Mouse (Mus musculus): ENCODE data around the gene Rapgef2. TPM values are rescaled to one million over a fixed set of nuclear protein-coding genes. Genes with fewer than 3 reads are reported as not detected.

Rapgef2 gene
- polyA plus RNA-seq, 1 experiment = 17.7 TPM

GRCm38 (mm10) chr3:79161093-79161723, 125.1 kb downstream of the Rapgef2 start:
- no peak overlapping the region for H3K4me3 ChIP-seq (ENCODE audit: low read depth, low read length)
- no peak overlapping the region for H3K9ac ChIP-seq (ENCODE audit: low read depth, poor library complexity, severe bottlenecking)
- H3K9me3 ChIP-seq (replicated peaks; ENCODE audit: control insufficient read depth, insufficient read depth, low read length, poor library complexity, severe bottlenecking) = no peaks in the 10 kb centered on the region
- no peak for TF ChIP-seq POLR2A (IDR thresholded peaks at IDR 0.05; ENCODE audit: insufficient read depth, low read length)
- TF ChIP-seq CTCF (IDR thresholded peaks at IDR 0.05; ENCODE audit: low read depth, low read length) = no peak
- no peak for TF ChIP-seq EP300 (IDR thresholded peaks at IDR 0.05; ENCODE audit: insufficient read depth, low read depth, low read length)
- no peak overlapping the region for H3K27ac ChIP-seq (ENCODE audit: insufficient read depth, low read length)
- H3K36me3 ChIP-seq (ENCODE audit: control insufficient read depth, insufficient read depth, low read length, poor library complexity, severe bottlenecking) = no peaks in the 10 kb centered on the region
- no peaks in the 10 kb centered on the region for H3K27me3 ChIP-seq (ENCODE audit: control insufficient read depth, insufficient read depth, low read length, poor library complexity, severe bottlenecking)
- no peaks in the 10 kb centered on the region for H3K4me1 ChIP-seq (ENCODE audit: control insufficient read depth, insufficient read depth, low read length)

- no peak overlapping the region for H3K9ac ChIP-seq (ENCODE audit: low read depth, poor library complexity, severe bottlenecking)
- H3K4me3 ChIP-seq (ENCODE audit: low read depth, low read length) = no peak overlapping the region
- no peaks in the 10 kb centered on the region for H3K4me1 ChIP-seq (ENCODE audit: control insufficient read depth, insufficient read depth, low read length)
- no peaks in the 10 kb centered on the region for H3K36me3 ChIP-seq (ENCODE audit: control insufficient read depth, insufficient read depth, low read length, poor library complexity, severe bottlenecking)
- TF ChIP-seq EP300 (IDR thresholded peaks at IDR 0.05; ENCODE audit: insufficient read depth, low read depth, low read length) (no peak), CTCF (IDR thresholded peaks at IDR 0.05; ENCODE audit: low read depth, low read length) (no peak)
- H3K27me3 ChIP-seq (ENCODE audit: control insufficient read depth, insufficient read depth, low read length, poor library complexity, severe bottlenecking) = no peaks in the 10 kb centered on the region
- H3K9me3 ChIP-seq (replicated peaks; ENCODE audit: control insufficient read depth, insufficient read depth, low read length, poor library complexity, severe bottlenecking) = no peaks in the 10 kb centered on the region
- H3K27ac ChIP-seq (ENCODE audit: insufficient read depth, low read length) = no peak overlapping the region
Observed at GRCm38 (mm10) chr3:79158254-79158653, 128.1 kb downstream of the Rapgef2 start.

GRCm38 (mm10) chr3:79153039-79153487, 133.3 kb downstream of the Rapgef2 start:
- no peaks in the 10 kb centered on the region for H3K4me1 ChIP-seq (ENCODE audit: control insufficient read depth, insufficient read depth, low read length)
- H3K9ac ChIP-seq (ENCODE audit: low read depth, poor library complexity, severe bottlenecking) = no peak overlapping the region
- H3K36me3 ChIP-seq (ENCODE audit: control insufficient read depth, insufficient read depth, low read length, poor library complexity, severe bottlenecking) = no peaks in the 10 kb centered on the region
- H3K27me3 ChIP-seq (ENCODE audit: control insufficient read depth, insufficient read depth, low read length, poor library complexity, severe bottlenecking) = no peaks in the 10 kb centered on the region
- no peaks in the 10 kb centered on the region for H3K9me3 ChIP-seq (replicated peaks; ENCODE audit: control insufficient read depth, insufficient read depth, low read length, poor library complexity, severe bottlenecking)
- H3K4me3 ChIP-seq (ENCODE audit: low read depth, low read length) = no peak overlapping the region
- no peak for TF ChIP-seq CTCF (IDR thresholded peaks at IDR 0.05; ENCODE audit: low read depth, low read length)
- TF ChIP-seq EP300 (IDR thresholded peaks at IDR 0.05; ENCODE audit: insufficient read depth, low read depth, low read length) = no peak
- no peak for TF ChIP-seq POLR2A (IDR thresholded peaks at IDR 0.05; ENCODE audit: insufficient read depth, low read length)
- H3K27ac ChIP-seq (ENCODE audit: insufficient read depth, low read length) = no peak overlapping the region

DNA sequence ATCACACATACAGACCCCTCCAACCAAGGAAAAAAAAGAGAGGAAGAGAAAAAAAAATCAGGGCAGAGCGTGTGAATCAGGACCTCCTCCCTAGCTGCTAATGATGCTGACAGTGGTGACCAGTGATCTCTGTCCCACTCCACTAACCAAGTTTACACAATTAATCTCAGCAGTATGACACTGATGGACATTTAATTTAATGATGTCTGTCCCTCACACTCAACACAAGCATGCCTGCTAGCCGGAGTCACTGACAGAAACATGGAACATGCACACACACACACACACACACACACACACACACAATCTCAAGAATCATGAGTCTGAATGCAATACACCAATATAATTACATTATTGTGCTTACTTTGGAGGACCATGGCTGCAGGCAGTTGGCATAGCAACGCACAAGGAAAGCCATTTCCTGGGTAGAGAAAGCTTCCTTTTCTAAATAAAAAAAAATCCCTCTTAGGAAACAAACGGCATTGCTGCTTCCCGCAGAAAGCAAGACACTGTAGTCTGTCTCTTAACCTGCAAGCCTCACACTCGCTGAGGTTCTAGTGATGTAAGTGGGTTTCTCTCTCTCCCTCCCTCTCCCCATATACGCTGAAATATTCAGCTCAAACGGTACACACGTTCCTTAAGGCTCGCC, 140.8 kb downstream of the Rapgef2 start:
- no peaks in the 10 kb centered on the region for H3K4me1 ChIP-seq (ENCODE audit: control insufficient read depth, insufficient read depth, low read length)
- no peaks in the 10 kb centered on the region for H3K36me3 ChIP-seq (ENCODE audit: control insufficient read depth, insufficient read depth, low read length, poor library complexity, severe bottlenecking)
- H3K9ac ChIP-seq (ENCODE audit: low read depth, poor library complexity, severe bottlenecking) = no peak overlapping the region
- no peak overlapping the region for H3K27ac ChIP-seq (ENCODE audit: insufficient read depth, low read length)
- TF ChIP-seq POLR2A (IDR thresholded peaks at IDR 0.05; ENCODE audit: insufficient read depth, low read length) = no peak
- no peak for TF ChIP-seq CTCF (IDR thresholded peaks at IDR 0.05; ENCODE audit: low read depth, low read length)
- TF ChIP-seq EP300 (IDR thresholded peaks at IDR 0.05; ENCODE audit: insufficient read depth, low read depth, low read length) = no peak
- no peaks in the 10 kb centered on the region for H3K9me3 ChIP-seq (replicated peaks; ENCODE audit: control insufficient read depth, insufficient read depth, low read length, poor library complexity, severe bottlenecking)
- no peaks in the 10 kb centered on the region for H3K27me3 ChIP-seq (ENCODE audit: control insufficient read depth, insufficient read depth, low read length, poor library complexity, severe bottlenecking)
- H3K4me3 ChIP-seq (ENCODE audit: low read depth, low read length) = no peak overlapping the region

DNA sequence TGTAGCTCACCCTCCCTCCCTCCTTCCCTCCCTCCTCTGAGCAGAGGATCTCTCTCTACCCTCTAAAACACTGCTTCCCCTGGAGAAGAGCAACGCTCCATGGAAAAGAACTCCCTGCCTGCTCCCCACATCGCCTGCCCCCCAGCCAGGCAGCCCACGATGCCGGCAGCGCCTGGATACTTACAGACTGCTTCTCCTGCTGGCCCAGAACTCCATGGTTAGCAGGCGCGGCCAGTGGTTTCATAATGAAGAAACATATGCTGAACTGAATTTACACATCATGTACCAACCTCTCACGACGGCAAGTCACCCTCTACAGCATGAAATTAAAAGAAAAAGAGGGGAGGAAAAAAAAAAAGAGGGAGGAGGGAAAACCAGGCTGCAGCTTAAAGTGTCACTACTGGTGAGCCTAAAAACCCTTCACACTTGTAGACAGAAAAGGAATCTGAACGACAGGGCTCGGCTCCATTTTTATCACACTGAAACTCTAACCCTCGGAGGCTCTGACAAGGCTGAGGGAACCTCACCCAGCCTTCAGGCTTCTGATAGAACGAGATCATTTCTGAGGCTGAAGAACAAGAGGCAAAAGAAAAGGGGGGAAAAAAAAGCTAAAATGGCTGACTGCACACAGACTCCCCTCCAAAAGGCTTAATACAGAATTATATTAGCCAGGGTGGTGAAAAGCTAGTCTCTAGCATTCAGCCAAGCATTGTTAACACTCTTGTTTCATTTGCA, 141.5 kb downstream of the Rapgef2 start:
- no peaks in the 10 kb centered on the region for H3K36me3 ChIP-seq (ENCODE audit: control insufficient read depth, insufficient read depth, low read length, poor library complexity, severe bottlenecking)
- H3K9ac ChIP-seq (ENCODE audit: low read depth, poor library complexity, severe bottlenecking) = no peak overlapping the region; the same call in 1 of the 2 replicates
- H3K4me1 ChIP-seq (ENCODE audit: control insufficient read depth, insufficient read depth, low read length) = no peaks in the 10 kb centered on the region
- H3K27me3 ChIP-seq (ENCODE audit: control insufficient read depth, insufficient read depth, low read length, poor library complexity, severe bottlenecking) = no peaks in the 10 kb centered on the region
- H3K9me3 ChIP-seq (replicated peaks; ENCODE audit: control insufficient read depth, insufficient read depth, low read length, poor library complexity, severe bottlenecking) = no peaks in the 10 kb centered on the region
- no peak for TF ChIP-seq POLR2A (IDR thresholded peaks at IDR 0.05; ENCODE audit: insufficient read depth, low read length)
- no peak for TF ChIP-seq CTCF (IDR thresholded peaks at IDR 0.05; ENCODE audit: low read depth, low read length)
- no peak for TF ChIP-seq EP300 (IDR thresholded peaks at IDR 0.05; ENCODE audit: insufficient read depth, low read depth, low read length)
- no peak overlapping the region for H3K4me3 ChIP-seq (ENCODE audit: low read depth, low read length)
- H3K27ac ChIP-seq (ENCODE audit: insufficient read depth, low read length) = no peak overlapping the region

GRCm38 (mm10) chr3:79144085-79144484, 142.2 kb downstream of the Rapgef2 start:
- H3K9ac ChIP-seq (ENCODE audit: low read depth, poor library complexity, severe bottlenecking) = no peak overlapping the region
- TF ChIP-seq CTCF (IDR thresholded peaks at IDR 0.05; ENCODE audit: low read depth, low read length) (no peak), POLR2A (IDR thresholded peaks at IDR 0.05; ENCODE audit: insufficient read depth, low read length) (no peak), EP300 (IDR thresholded peaks at IDR 0.05; ENCODE audit: insufficient read depth, low read depth, low read length) (no peak)
- no peaks in the 10 kb centered on the region for H3K9me3 ChIP-seq (replicated peaks; ENCODE audit: control insufficient read depth, insufficient read depth, low read length, poor library complexity, severe bottlenecking)
- H3K4me1 ChIP-seq (ENCODE audit: control insufficient read depth, insufficient read depth, low read length) = no peaks in the 10 kb centered on the region
- no peaks in the 10 kb centered on the region for H3K36me3 ChIP-seq (ENCODE audit: control insufficient read depth, insufficient read depth, low read length, poor library complexity, severe bottlenecking)
- H3K27ac ChIP-seq (ENCODE audit: insufficient read depth, low read length) = no peak overlapping the region
- no peaks in the 10 kb centered on the region for H3K27me3 ChIP-seq (ENCODE audit: control insufficient read depth, insufficient read depth, low read length, poor library complexity, severe bottlenecking)
- H3K4me3 ChIP-seq (ENCODE audit: low read depth, low read length) = no peak overlapping the region

All from ES-Bruce4 (cell line).